Mouse (Mus musculus) cerebellum, adult 9-10 months (tissue): Measurements from ENCODE around the gene Pex14.

Experiments
- DNase-seq: peaks from one replicate; pipeline ENCODE4 v3.0.0; 2022

The Pex14 gene

GRCm38 (mm10) chr4:148946071-148946470 is 153.6 kb downstream of the Pex14 start:
- DNase-seq = no peak

DNA sequence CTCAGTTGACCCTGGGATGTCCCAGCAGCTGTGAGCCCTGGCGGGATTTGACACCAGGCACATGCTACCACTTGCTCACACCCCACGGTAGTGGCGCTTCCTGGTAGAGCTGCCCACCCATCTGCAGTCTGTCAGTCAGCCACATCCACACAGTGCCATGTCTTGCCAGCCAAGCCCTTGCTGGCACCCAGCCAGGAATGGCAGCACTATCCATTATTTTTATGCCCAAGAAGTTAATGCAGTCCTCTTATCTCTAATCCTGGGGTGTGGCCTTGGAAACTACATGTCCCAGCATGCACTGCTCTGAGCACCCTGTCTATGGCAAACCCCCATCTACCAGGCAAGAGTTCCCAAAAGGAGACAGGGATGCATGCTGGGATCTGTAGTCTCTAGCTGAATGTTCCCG is 154.2 kb downstream of the Pex14 start:
- peak; percentile 39 for DNase-seq

DNA sequence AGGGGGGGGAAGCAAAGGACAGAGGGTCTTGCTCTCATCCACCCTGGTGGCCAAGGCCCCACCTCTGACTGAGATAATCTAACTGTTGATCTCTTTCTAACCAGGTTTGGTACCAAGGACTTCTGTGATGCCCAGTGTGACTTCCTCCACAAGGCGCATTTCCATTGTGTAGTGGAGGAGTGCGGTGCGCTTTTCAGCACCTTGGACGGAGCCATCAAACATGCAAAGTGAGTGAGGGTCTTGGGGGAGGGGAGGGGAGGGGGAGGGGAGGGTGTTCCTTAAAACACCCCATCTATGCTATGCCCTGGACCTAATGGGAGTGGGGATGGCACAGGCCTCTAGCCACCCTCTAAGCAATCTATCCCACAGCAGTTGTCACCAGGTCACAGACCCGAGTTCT is 156.6 kb downstream of the Pex14 start:
- no peak for DNase-seq

- DNase-seq = no peak
Observed at GRCm38 (mm10) chr4:148941321-148941720, 158.4 kb downstream of the Pex14 start.

DNA sequence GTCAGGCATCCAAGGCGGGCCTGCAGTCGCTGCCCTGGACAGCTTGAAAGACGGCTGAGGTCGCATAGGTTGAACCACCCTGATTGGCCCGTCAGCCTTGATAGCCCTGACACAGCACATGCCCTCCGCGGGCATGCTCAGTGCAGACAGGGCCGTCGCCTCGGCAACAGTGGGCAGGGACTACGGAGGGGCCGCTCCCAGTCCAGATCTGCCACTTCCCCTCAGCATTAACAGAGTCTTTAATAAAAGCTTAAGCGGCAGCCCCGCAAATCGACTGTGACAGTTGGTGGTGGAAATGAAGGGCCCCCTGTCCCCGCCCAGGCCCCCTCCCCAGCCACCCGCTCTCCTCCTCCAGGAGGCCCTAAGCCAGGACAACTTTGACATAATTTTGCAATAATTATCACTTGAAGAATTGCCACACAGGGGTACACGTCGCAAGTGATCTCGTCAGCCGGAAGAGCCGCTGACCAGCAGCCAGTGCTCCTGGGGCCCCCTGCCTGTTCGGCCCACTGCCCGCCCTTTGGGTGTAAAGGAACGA is 158.9 kb downstream of the Pex14 start:
- no peak for DNase-seq

DNA sequence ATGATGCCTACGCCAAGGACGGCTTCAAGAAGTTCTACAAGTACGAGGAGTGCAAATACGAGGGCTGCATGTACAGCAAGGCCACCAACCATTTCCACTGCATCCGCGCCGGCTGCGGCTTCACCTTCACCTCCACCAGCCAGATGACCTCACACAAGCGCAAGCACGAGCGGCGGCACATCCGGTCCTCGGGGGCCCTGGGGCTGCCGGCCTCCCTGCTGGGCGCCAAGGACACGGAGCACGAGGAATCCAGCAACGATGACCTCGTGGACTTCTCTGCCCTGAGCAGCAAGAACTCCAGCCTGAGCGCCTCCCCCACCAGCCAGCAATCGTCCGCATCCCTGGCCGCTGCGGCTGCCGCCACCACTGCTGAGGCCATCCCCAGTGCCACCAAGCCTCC is 161.1 kb downstream of the Pex14 start:
- no peak for DNase-seq

- no peak for DNase-seq
Observed at GRCm38 (mm10) chr4:148936727-148937126, 162.9 kb downstream of the Pex14 start.

DNA sequence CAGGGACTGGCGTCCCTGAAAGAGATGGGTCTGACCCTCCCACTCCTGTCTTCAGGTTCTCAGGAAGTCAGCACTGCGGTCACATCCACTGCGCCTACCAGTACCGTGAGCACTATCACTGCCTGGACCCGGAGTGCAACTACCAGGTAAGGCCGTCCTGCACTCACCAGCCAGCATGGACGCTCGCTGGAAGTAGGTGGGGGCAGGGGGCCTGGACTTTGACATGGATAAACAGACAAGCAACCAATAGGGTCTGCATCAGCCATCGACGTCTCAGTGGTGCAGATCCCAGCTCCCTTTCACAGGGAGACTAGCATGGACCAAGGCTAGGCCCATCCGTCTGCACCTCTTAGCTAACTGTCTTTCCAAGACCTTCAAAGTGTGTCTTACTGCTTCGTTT is 163.6 kb downstream of the Pex14 start:
- no peak for DNase-seq

DNA sequence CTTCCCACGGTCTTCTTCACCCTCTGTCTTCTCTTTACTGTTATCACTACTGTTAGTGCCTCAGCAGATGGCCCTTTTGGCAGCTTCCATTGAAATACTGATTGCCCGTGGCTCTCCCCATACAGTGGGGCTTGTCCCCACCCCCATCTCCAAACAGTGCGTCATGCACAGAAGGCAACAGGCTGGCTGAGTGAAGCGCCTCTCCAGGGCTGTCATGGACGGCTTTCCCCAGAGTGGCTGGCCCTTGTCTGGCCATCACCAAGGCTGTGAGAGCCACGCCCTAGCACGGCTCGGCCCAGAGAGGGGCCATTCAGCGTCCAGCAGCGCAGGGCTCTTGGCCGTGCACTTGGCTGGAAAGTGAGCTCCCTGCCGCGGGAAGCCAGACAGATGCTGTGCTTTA is 164.5 kb downstream of the Pex14 start:
- DNase-seq = no peak

DNA sequence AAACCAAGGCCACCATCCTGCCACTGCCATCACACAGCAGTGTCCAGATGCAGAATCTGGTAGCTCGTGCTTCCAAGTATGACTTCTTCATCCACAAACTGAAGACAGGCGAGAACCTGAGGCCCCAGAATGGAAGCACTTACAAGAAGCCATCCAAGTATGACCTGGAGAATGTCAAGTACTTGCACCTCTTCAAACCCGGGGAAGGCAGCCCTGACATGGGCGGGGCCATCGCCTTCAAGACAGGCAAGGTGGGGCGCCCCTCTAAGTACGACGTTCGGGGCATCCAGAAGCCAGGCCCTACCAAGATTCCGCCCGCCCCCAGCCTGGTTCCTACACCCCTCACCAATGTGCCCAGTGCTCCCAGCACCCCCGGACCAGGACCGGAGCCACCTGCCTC is 166.6 kb downstream of the Pex14 start:
- DNase-seq = no peak

DNA sequence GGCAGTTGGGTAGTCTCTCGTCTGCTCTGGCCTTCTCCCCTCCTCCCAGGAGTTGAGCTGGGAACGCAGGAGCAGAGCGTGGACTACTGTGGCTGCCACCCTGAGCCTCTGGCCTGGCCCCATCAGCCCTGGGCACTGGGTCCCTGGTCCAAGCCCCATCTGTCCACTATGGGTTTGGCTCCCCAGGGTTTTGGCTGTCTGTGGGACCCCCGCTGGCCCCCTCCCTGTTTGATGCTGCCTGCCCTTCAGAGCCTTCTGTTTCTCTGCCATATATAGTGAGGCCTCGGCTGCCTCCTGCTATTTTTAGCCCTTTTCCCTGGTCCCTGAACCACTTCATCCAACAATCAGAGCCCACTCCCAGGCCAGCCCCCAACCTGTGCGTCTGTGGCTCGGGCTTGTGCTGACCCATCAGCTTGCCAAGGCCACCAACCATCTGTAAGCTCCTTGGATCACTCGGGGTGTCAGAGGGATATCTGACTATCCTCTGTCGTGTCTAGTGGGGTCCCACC is 168.9 kb downstream of the Pex14 start:
- no peak for DNase-seq

GRCm38 (mm10) chr4:148928876-148929275 is 170.8 kb downstream of the Pex14 start:
- DNase-seq = no peak

DNA sequence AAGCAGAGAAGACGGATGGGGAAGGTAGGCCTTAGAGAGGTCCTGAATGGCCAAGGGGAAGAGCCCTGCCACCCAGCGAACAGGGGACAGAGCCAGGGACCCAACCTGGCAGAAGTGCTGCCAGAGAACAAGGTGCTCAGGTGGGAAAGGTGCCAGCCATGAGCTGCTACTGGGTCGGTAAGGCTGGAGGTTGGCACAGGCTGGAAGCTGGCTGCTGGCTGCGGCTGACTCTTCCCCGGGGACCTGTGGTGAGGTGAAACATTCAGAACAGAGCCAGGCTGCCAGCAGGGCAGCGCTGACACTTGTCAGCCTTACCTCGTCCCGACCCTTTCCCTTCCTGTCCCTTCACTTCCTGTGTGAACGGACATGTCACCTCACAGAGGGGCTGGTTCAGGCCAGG is 171.4 kb downstream of the Pex14 start:
- no peak for DNase-seq

DNA sequence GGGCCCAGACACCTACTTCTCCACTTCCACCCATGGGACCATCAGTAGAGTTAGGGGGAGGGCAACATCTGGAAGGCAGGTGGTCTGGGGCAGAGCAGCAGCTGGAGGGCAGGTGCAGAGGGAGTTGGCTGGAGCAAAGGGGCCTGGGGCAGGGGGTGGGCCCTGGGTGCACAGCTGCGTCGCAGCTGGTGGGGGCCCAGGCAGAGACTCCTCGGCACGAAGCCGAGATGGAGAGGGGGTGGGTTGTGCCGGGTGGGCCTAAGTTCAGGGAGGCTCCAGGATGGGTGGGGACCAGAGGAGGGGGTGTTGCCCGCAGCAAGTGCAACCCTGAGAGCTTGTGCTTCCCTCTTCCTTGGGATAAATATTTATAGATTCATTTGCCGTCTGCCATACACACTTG is 173.2 kb downstream of the Pex14 start:
- no peak for DNase-seq

DNA sequence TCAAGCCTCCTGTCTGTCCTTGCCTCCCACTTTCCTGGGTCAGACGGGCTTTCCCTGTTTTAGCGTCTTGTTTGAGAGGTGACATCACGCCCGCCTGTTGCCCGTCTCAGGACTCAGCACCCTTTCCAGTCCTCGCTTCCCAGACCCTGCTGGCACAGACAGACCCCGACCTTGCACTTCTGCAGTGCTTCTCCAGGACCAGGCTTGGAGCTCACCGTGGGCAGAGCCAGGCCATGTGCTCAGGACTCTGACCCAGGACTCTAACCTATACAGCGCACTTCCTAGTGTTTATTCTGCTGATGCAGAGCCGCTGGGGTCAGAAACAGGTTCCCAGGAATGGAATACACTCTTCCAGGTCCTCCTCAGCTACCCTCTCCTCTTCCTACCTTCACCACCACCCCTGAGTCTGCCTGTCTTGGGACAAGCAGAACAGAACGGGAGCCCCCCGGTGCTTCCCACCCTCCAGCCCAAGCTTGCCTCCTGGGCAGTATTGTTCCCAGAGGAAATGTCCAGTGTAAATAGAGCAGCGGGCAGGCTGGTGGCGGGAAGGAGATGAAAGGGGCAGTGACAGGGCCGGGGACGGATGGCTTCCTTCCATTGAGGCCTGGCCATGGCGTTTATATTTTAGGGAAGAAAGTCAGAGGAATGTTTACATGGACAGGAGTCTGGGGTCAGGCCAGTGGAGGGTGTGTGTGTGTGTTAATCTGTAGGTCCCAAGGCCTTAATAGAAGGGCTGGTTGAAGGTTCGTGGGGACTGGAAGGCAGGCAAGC is 173.9 kb downstream of the Pex14 start:
- DNase-seq = no peak

DNA sequence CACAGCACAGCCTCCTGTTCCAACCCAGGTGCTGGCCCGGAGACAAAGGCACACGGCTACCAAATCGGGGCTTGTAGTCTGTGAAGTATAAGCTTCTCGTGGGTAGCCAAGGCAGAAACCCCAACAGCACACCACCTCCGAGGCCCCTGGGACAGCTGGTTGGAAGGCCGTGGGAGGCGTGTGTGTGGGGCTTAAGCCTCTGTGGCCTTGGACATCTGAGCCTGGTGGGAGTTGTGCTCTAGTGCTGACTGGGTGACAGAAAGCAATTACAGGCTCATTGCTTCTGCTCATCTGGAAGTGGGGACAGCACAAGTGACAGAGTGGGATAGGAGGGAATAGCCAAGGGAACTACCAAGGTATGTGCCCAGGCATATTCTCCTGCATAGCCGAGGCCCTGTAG is 175.7 kb downstream of the Pex14 start:
- DNase-seq = no peak

- no peak for DNase-seq
Observed at GRCm38 (mm10) chr4:148923414-148923813, 176.3 kb downstream of the Pex14 start.

DNA sequence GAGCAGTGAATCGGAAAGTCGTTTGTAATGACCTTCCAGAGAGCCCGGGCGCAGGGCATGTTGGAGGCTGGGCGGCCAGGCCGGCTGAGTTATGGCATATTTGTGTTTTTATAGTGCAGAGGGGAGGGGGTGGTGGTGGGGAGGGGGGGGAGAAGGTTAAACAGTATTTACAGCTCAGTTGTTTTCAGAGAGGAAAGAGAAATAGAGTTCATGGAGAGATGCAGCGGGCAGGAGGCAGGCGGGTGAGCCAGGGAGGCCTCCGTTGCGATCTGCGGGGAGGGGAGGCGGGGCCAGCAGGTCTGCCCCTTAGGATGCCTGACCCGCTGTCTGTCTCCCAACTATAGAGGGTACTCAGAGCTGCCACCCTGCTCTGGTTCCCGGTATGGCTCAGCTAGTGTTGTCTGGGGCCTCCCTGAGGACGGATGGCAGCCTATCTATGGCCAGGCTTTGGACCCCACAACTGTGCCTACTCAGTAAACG is 177.4 kb downstream of the Pex14 start:
- no peak for DNase-seq

- no peak for DNase-seq
Observed at GRCm38 (mm10) chr4:148920610-148921009, 179.1 kb downstream of the Pex14 start.

- DNase-seq = no peak
Observed at GRCm38 (mm10) chr4:148918707-148919447, 180.8 kb downstream of the Pex14 start.

GRCm38 (mm10) chr4:148915849-148916248 is 183.8 kb downstream of the Pex14 start:
- no peak for DNase-seq

- DNase-seq = no peak
Observed at GRCm38 (mm10) chr4:148914863-148915622, 184.6 kb downstream of the Pex14 start.
